Mouse (Mus musculus): Measurements from ENCODE around the gene Kazald1. TPM values are rescaled to one million over a fixed set of nuclear protein-coding genes. Genes with fewer than 3 reads are reported as not detected.

Kazald1 gene
- polyA plus RNA-seq, 1 experiment, result 15.0 TPM

DNA sequence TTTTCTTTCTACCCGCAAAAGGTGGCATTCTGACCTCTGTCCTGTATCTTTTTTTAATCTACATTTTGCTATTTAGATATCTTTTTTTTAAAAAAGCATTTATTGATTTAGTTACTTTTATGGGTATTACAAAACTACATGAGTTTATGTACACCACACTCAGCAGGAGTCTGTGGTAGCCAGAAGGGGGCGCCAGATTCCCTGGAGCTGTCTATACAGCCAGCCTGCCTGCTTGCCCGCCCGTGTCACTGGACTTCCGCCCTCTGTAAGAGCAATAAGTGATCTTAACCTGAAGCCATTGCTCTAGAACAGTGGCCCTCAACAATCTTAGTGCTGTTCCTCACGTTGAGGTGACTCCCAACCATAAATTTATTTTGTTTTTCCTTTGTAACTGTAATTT is 37.4 kb downstream of the Kazald1 start:
- no peaks in the 10 kb centered on the region for H3K4me1 ChIP-seq (ENCODE audit: control insufficient read depth, insufficient read depth, low read length)
- H3K27me3 ChIP-seq (ENCODE audit: control insufficient read depth, insufficient read depth, low read length), result no peaks in the 10 kb centered on the region
- no peak for DNase-seq
- WGBS, result 80% methylated on average over 6 of the region's 6 CpGs
- TF ChIP-seq POLR2A (IDR thresholded peaks at IDR 0.05; ENCODE audit: borderline replicate concordance, insufficient read depth, low read length) (no peak), CTCF (IDR thresholded peaks at IDR 0.05; ENCODE audit: borderline replicate concordance, insufficient read depth, low read depth, low read length) (no peak)
- H3K27ac ChIP-seq (ENCODE audit: insufficient read depth, low read length), result no peak overlapping the region
- H3K4me3 ChIP-seq (replicated peaks; ENCODE audit: insufficient read depth, low read depth, low read length), result no peak overlapping the region

DNA sequence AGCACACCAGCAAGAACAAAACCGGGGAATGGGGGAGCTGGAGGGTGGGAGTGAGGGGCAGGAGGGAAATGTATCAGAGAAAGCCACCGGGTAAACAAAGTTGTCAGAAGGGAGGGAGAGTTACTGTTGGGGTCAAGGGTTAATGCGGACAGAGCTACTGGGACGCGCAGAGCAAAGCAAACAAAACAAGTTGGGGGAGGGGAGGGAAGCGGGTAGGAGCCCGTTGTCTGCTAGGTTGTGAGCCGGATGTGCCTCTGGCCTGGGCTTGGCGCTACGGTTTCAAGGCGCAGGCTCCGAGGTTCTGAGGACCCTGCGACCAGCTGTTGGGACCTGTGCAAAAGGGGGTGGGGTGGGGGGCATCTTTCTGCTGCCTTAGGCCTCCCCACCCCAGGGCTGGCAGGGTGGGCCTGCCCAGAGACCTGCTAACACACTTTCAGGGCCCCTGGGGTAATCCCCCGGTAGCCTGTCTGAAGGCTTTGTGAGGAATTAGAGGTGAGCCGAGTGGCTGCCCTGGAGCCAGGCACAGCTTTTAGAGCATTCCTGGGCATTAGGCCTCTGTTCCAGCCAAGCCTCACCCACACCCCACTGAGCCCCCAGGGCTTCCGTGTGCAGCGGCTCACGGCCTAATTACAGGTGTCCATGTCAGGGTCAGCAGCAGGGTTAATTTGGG is 38.9 kb downstream of the Kazald1 start:
- TF ChIP-seq POLR2A (IDR thresholded peaks at IDR 0.05; ENCODE audit: borderline replicate concordance, insufficient read depth, low read length), result no peak
- TF ChIP-seq CTCF (IDR thresholded peaks at IDR 0.05; ENCODE audit: borderline replicate concordance, insufficient read depth, low read depth, low read length), result no peak
- no peak for DNase-seq
- no peak overlapping the region for H3K27ac ChIP-seq (ENCODE audit: insufficient read depth, low read length)
- H3K4me3 ChIP-seq (replicated peaks; ENCODE audit: insufficient read depth, low read depth, low read length), result no peak overlapping the region
- no peaks in the 10 kb centered on the region for H3K4me1 ChIP-seq (ENCODE audit: control insufficient read depth, insufficient read depth, low read length)
- 11% methylated on average over 18 of the region's 18 CpGs for WGBS
- no peaks in the 10 kb centered on the region for H3K27me3 ChIP-seq (ENCODE audit: control insufficient read depth, insufficient read depth, low read length)

DNA sequence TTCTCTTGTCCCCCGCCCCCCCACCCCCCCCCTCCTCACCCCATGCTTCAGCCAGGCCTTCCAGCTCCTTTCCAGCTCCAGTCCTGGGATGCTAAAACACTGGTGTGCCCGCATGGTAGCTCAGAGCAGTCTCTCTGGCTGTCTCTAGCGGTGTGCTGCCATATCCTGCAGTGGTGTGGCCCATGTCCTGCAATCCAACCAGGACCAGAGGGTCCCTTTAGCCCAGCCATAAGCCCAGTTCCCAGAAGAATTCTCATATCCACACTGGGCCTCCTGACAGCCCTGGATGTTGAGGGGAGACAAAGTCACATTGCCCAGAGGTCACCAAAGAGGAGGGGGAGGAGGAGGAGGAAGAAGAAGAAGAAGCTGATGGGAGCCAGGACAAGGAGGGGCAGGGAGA is 39.7 kb downstream of the Kazald1 start:
- TF ChIP-seq CTCF (IDR thresholded peaks at IDR 0.05; ENCODE audit: borderline replicate concordance, insufficient read depth, low read depth, low read length), result no peak
- TF ChIP-seq POLR2A (IDR thresholded peaks at IDR 0.05; ENCODE audit: borderline replicate concordance, insufficient read depth, low read length), result no peak
- H3K27me3 ChIP-seq (ENCODE audit: control insufficient read depth, insufficient read depth, low read length), result no peaks in the 10 kb centered on the region
- 45% methylated on average over 3 of the region's 3 CpGs for WGBS

DNA sequence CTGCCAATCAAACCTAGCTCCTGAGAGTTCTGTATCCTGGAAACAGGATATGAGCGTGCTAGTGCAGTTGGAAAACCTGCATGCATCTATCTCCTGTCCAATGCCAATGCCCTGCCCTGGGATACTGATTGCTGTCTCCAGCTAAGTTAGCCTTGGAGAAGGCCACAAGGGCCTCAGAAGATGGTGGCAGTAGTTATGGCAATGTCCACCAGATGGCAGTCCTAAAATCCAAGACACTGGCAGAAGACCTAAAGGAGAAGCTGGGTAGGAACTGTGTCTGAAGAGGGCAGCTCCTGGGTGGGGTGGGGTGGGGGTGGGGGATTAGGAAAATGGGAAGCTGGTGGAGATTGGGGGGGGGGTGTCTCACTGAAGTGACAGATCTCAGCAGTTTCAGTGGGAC is 41.8 kb downstream of the Kazald1 start:
- DNase-seq, result peak; percentile 14 to 16
- H3K4me3 ChIP-seq (replicated peaks; ENCODE audit: insufficient read depth, low read depth, low read length), result no peak overlapping the region
- H3K4me1 ChIP-seq (ENCODE audit: control insufficient read depth, insufficient read depth, low read length), result no peaks in the 10 kb centered on the region
- no peaks in the 10 kb centered on the region for H3K27me3 ChIP-seq (ENCODE audit: control insufficient read depth, insufficient read depth, low read length)
- no peak overlapping the region for H3K27ac ChIP-seq (ENCODE audit: insufficient read depth, low read length)
- WGBS, result 79% methylated on average over 1 of the region's 1 CpGs
- TF ChIP-seq POLR2A (IDR thresholded peaks at IDR 0.05; ENCODE audit: borderline replicate concordance, insufficient read depth, low read length) (no peak), CTCF (IDR thresholded peaks at IDR 0.05; ENCODE audit: borderline replicate concordance, insufficient read depth, low read depth, low read length) (peak; percentile 44; the same call in 1 of the 2 replicates)

More for the DNA sequence above, 39.7 kb downstream of the Kazald1 start:
- no peak for DNase-seq
- Histone ChIP-seq H3K4me1 (ENCODE audit: control insufficient read depth, insufficient read depth, low read length) (no peaks in the 10 kb centered on the region), H3K27ac (ENCODE audit: insufficient read depth, low read length) (no peak overlapping the region), H3K4me3 (replicated peaks; ENCODE audit: insufficient read depth, low read depth, low read length) (no peak overlapping the region)

Other genes starting within 250 kb of the Kazald1 start
- gene Slf2, start 144.1 kb upstream of the Kazald1 start, polyA plus RNA-seq (2012; rRNA removed), result 36.4 and 43.8 TPM in 2 replicates
- 90.3 and 101 TPM in 2 replicates for gene Sema4g, start 86.1 kb upstream of the Kazald1 start, polyA plus RNA-seq (2012; rRNA removed)
- gene Twnk, start 69.6 kb upstream of the Kazald1 start, polyA plus RNA-seq (2012; rRNA removed), result 11.2 and 11.7 TPM in 2 replicates
- gene Mrpl43, start 68.8 kb upstream of the Kazald1 start, polyA plus RNA-seq (2012; rRNA removed), result 86.7 and 88.3 TPM in 2 replicates
- 54.1 and 56.3 TPM in 2 replicates for gene Lzts2, start 60.8 kb upstream of the Kazald1 start, polyA plus RNA-seq (2012; rRNA removed)
- 7.6 and 9.1 TPM in 2 replicates for gene Pdzd7, start 29.5 kb upstream of the Kazald1 start, polyA plus RNA-seq (2012; rRNA removed)
- gene Sfxn3, start 27.7 kb upstream of the Kazald1 start, polyA plus RNA-seq (2012; rRNA removed), result 90.5 and 91.6 TPM in 2 replicates
- gene Tlx1, start 75.4 kb downstream of the Kazald1 start, polyA plus RNA-seq (2012; rRNA removed), result 0.21 and 1.4 TPM in 2 replicates
- gene Lbx1, start 160.6 kb downstream of the Kazald1 start, polyA plus RNA-seq (2012; rRNA removed), result 5.4 and 6.0 TPM in 2 replicates

Measured in cerebellum, adult 2 months (tissue).